Mouse (Mus musculus) layer of hippocampus, postnatal 36 days (tissue): ENCODE results near the gene Coa6. TPM values are rescaled to one million over a fixed set of nuclear protein-coding genes. Genes with fewer than 3 reads are reported as not detected.

Experiments used
- DNase-seq, 2 experiments: peaks; one replicate each; pipeline ENCODE4 v3.0.0; 2022
- total RNA-seq, 2 experiments: library from RNA; stranded (reverse); gene quantifications; 2 replicates each; pipeline ENCODE4 v1.2.3; 2021

The Coa6 gene
- total RNA-seq, 2 experiments from 2014 or later = 25.5 to 29.8 TPM

GRCm38 (mm10) chr8:126473802-126474298 is 51.5 kb downstream of the Coa6 start:
- no peak for DNase-seq

GRCm38 (mm10) chr8:126474299-126475187 is 52.2 kb downstream of the Coa6 start, which contains the start of gene Tarbp1:
Gene Tarbp1, minus strand, starts transcription at chr8:126475065.
- DNase-seq = peak; percentile 90 to 93

Other genes starting within 250 kb of the Coa6 start
- 10 to 100 TPM; 42.4 to 45.3 TPM for gene Slc35f3, start 124.0 kb upstream of the Coa6 start, total RNA-seq
- gene Tarbp1, start 52.5 kb downstream of the Coa6 start, total RNA-seq = 1 to 10 TPM; 4.4 to 4.6 TPM
- 10 to 100 TPM; 61.4 to 61.6 TPM for gene Irf2bp2, start 171.5 kb downstream of the Coa6 start, total RNA-seq